Mouse (Mus musculus) thymus, postnatal 14 days (tissue): ENCODE results near the gene Qars.

Source experiments
- DNase-seq: peaks from one replicate; pipeline ENCODE4 v3.0.0; 2021

The Qars gene

GRCm38 (mm10) chr9:108488403-108488802, 19.1 kb upstream of the Qars start:
- no peak for DNase-seq

- DNase-seq = peak; percentile 32
Measured at GRCm38 (mm10) chr9:108489215-108489614, 18.3 kb upstream of the Qars start.

- DNase-seq = peak; percentile 50
Measured at GRCm38 (mm10) chr9:108489702-108490558, 17.6 kb upstream of the Qars start.

- DNase-seq = peak; percentile 96
Measured at GRCm38 (mm10) chr9:108490559-108491285, 16.8 kb upstream of the Qars start, which contains the start of gene Usp19. Gene Usp19, plus strand, starts transcription at chr9:108490602.

- DNase-seq = no peak
Measured at GRCm38 (mm10) chr9:108491286-108491580, 16.3 kb upstream of the Qars start.

GRCm38 (mm10) chr9:108492043-108492750, 15.3 kb upstream of the Qars start:
- no peak for DNase-seq

- no peak for DNase-seq
Measured at GRCm38 (mm10) chr9:108493246-108493645, 14.3 kb upstream of the Qars start.

GRCm38 (mm10) chr9:108494146-108494825, 13.2 kb upstream of the Qars start:
- DNase-seq = no peak

GRCm38 (mm10) chr9:108494905-108495304, 12.6 kb upstream of the Qars start:
- DNase-seq = no peak

GRCm38 (mm10) chr9:108499231-108499630, 8.3 kb upstream of the Qars start:
- DNase-seq = no peak

- DNase-seq = no peak
Measured at GRCm38 (mm10) chr9:108499943-108500342, 7.6 kb upstream of the Qars start.

GRCm38 (mm10) chr9:108506901-108507300, 605 bp upstream of the Qars start:
- DNase-seq = no peak

- DNase-seq = no peak
Measured at GRCm38 (mm10) chr9:108508776-108509175, 1.3 kb downstream of the Qars start.

- peak; percentile 97 for DNase-seq
Measured at GRCm38 (mm10) chr9:108516380-108517251, 9.1 kb downstream of the Qars start, which contains the start of gene Qrich1. Gene Qrich1, plus strand, starts transcription at chr9:108516806.

- DNase-seq = peak; percentile 92
Measured at GRCm38 (mm10) chr9:108517253-108517930, 9.9 kb downstream of the Qars start.

GRCm38 (mm10) chr9:108517931-108518332, 10.4 kb downstream of the Qars start:
- DNase-seq = no peak

GRCm38 (mm10) chr9:108521604-108522003, 14.1 kb downstream of the Qars start:
- DNase-seq = no peak

- no peak for DNase-seq
Measured at GRCm38 (mm10) chr9:108523341-108523740, 15.8 kb downstream of the Qars start.

GRCm38 (mm10) chr9:108525400-108525799, 17.9 kb downstream of the Qars start:
- DNase-seq = no peak

- no peak for DNase-seq
Measured at GRCm38 (mm10) chr9:108530954-108531353, 23.4 kb downstream of the Qars start.

- no peak for DNase-seq
Measured at GRCm38 (mm10) chr9:108531496-108531895, 24.0 kb downstream of the Qars start.
